Mouse (Mus musculus): Measurements from ENCODE around the gene Gsta4.
"Not testable (repeated sequence)": the region's sequence is repeated elsewhere in the genome, so short reads cannot be mapped to it uniquely, and the experiment has no call there.

Gene Gsta4

GRCm38 (mm10) chr9:78179071-78179470 lies 3.5 kb upstream of the Gsta4 start:
- no peak for DNase-seq

- no peak for DNase-seq
Measured at GRCm38 (mm10) chr9:78185686-78186085, 3.1 kb downstream of the Gsta4 start.

- DNase-seq = no peak
Measured at GRCm38 (mm10) chr9:78188910-78189309, 6.3 kb downstream of the Gsta4 start.

GRCm38 (mm10) chr9:78190651-78191634 lies 8.4 kb downstream of the Gsta4 start:
- no peak for DNase-seq

- peak; percentile 18 to 46 for DNase-seq
Measured at GRCm38 (mm10) chr9:78191736-78192135, 9.2 kb downstream of the Gsta4 start.

- DNase-seq = peak; percentile 21 to 54
Measured at GRCm38 (mm10) chr9:78193902-78194597, 11.5 kb downstream of the Gsta4 start.

- peak; percentile 16 to 19 for DNase-seq
Measured at GRCm38 (mm10) chr9:78195034-78195433, 12.5 kb downstream of the Gsta4 start.

- no peak for DNase-seq
Measured at GRCm38 (mm10) chr9:78197801-78198200, 15.2 kb downstream of the Gsta4 start.

GRCm38 (mm10) chr9:78204194-78204593 lies 21.6 kb downstream of the Gsta4 start:
- no peak for DNase-seq

- no peak for DNase-seq
Measured at GRCm38 (mm10) chr9:78208956-78209355, 26.4 kb downstream of the Gsta4 start.

GRCm38 (mm10) chr9:78210079-78210478 lies 27.5 kb downstream of the Gsta4 start:
- no peak for DNase-seq

- DNase-seq = no peak
Measured at GRCm38 (mm10) chr9:78210821-78211220, 28.2 kb downstream of the Gsta4 start.

- no peak for DNase-seq
Measured at GRCm38 (mm10) chr9:78211521-78211920, 28.9 kb downstream of the Gsta4 start.

GRCm38 (mm10) chr9:78212341-78213049 lies 29.9 kb downstream of the Gsta4 start:
- no peak for DNase-seq

GRCm38 (mm10) chr9:78217074-78217473 lies 34.5 kb downstream of the Gsta4 start:
- DNase-seq = no peak

GRCm38 (mm10) chr9:78222616-78223015 lies 40.0 kb downstream of the Gsta4 start:
- no peak for DNase-seq

- DNase-seq = no peak
Measured at GRCm38 (mm10) chr9:78223221-78223902, 40.8 kb downstream of the Gsta4 start.

GRCm38 (mm10) chr9:78224418-78224817 lies 41.8 kb downstream of the Gsta4 start:
- DNase-seq = no peak

- DNase-seq = no peak
Measured at GRCm38 (mm10) chr9:78225304-78225703, 42.7 kb downstream of the Gsta4 start.

- no peak for DNase-seq
Measured at GRCm38 (mm10) chr9:78228122-78228521, 45.5 kb downstream of the Gsta4 start.

- DNase-seq = not testable (repeated sequence)
Measured at GRCm38 (mm10) chr9:78229658-78230057, 47.1 kb downstream of the Gsta4 start.

GRCm38 (mm10) chr9:78230461-78230860 lies 47.9 kb downstream of the Gsta4 start, which contains the start of gene Gsta1:
Gsta1 (plus strand) TSS chr9:78230656.
- DNase-seq = not testable (repeated sequence)

Measured in cerebellum, postnatal 25 days (tissue).